Mouse (Mus musculus) Patski (cell line): ENCODE measurements at regions not wholly inside any gene's neighbourhood (a gene's known extent, or its start where the extent isn't known, plus 50 kb on each side); places are given as distances from the start of the nearest gene placed in this dataset.

Experiments
- ATAC-seq: fragments of 100-300 bp; one replicate; pipeline ENCODE4 v1.8.0; 2021
- CTCF ChIA-PET: fragments of 350-600 bp; sonication (Branson Sonifier 250); formaldehyde crosslinking; loops from one replicate; lab custom pipeline; 2022; ENCODE audit warnings: inconsistent platforms; lab: Charles Lee
- POLR2A ChIA-PET: fragments of 350-600 bp; sonication (Branson Sonifier 250); formaldehyde crosslinking; loops from one replicate; lab custom pipeline; 2022; ENCODE audit warnings: antibody characterized with exemption, inconsistent platforms; lab: Charles Lee
- DNase-seq: peaks from one replicate; pipeline ENCODE4 v3.0.0-alpha.2; 2011; ENCODE audit warnings: low read depth, low spot score
- H3K27me3 ChIP-seq: fragments of 371-371 bp; one replicate; pipeline ENCODE4 v1.5.1; 2021
- CTCF ChIP-seq: fragments of 100-300 bp; IDR thresholded peaks from one replicate; pipeline ENCODE4 v1.5.1; 2021
- in situ Hi-C: fragments of 300-500 bp; cut with MboI; formaldehyde crosslinking; loops from 3 replicates; pipeline ENCODE4 v1.11.1; 2018; ENCODE audit warnings: low pct_unique_long_range_greater_than_20kb, mixed read lengths

- DNase-seq (no peak), ATAC-seq (no peak)
- no peak for TF ChIP-seq CTCF
- H3K27me3 ChIP-seq = no peaks in the 10 kb centered on the region
- CTCF ChIA-PET = interaction anchor here (0.8 to 1.9 kb wide), 4 partner anchors 10 to 57 kb away, joined by 3 to 5 read pairs (median 4); no protein-coding TSS in a partner anchor
- POLR2A ChIA-PET = no interaction called here
- in situ Hi-C loops = no loop called here
These were observed 53.6 kb upstream of the Ankrd55 start for GRCm38 (mm10) chr13:112234695-112235094.

GRCm38 (mm10) chr13:112236956-112237355 is 51.3 kb upstream of the Ankrd55 start:
- DNase-seq (no peak), ATAC-seq (no peak)
- CTCF ChIA-PET = no interaction called here
- in situ Hi-C loops = no loop called here
- no peak for TF ChIP-seq CTCF
- H3K27me3 ChIP-seq = no peaks in the 10 kb centered on the region
- POLR2A ChIA-PET = no interaction called here

- ChIA-PET POLR2A (no interaction called here), CTCF (no interaction called here)
- in situ Hi-C loops = no loop called here
- no peaks in the 10 kb centered on the region for H3K27me3 ChIP-seq
- TF ChIP-seq CTCF = no peak
- DNase-seq = no peak
- no peak for ATAC-seq
These were observed 50.9 kb upstream of the Ankrd55 start for GRCm38 (mm10) chr13:112237377-112237776.

GRCm38 (mm10) chr13:112237917-112238316 is 50.3 kb upstream of the Ankrd55 start:
- no peak for ATAC-seq
- DNase-seq = no peak

More at GRCm38 (mm10) chr13:112237917-112238316, 50.3 kb upstream of the Ankrd55 start:
- ChIA-PET CTCF (interaction anchor here (0.6 to 0.9 kb wide), 2 partner anchors 10 to 31 kb away, joined by 3 read pairs; no protein-coding TSS in a partner anchor), POLR2A (no interaction called here)
- in situ Hi-C loops = no loop called here
- H3K27me3 ChIP-seq = no peaks in the 10 kb centered on the region
- no peak for TF ChIP-seq CTCF
